Mouse (Mus musculus) spleen, postnatal 4 days (tissue): ENCODE data around the gene Mfsd8.
"Not testable (repeated sequence)": the region's sequence is repeated elsewhere in the genome, so short reads cannot be mapped to it uniquely, and the experiment has no call there.

Experiments used
- DNase-seq, 2 experiments: peaks; one replicate each; pipeline ENCODE4 v3.0.0; 2022; ENCODE audit warnings: low spot score in 2 of 2

The Mfsd8 gene

GRCm38 (mm10) chr3:40846473-40846956, at the start of gene Mfsd8:
Gene Mfsd8, minus strand, starts transcription at chr3:40846886.
- DNase-seq = peak; percentile 95 to 96

GRCm38 (mm10) chr3:40894336-40894735, 47.6 kb upstream of the Mfsd8 start:
- peak; percentile 19 to 71 for DNase-seq

- peak; percentile 98 to 99 for DNase-seq
Measured at GRCm38 (mm10) chr3:40893816-40894258, 47.2 kb upstream of the Mfsd8 start.

GRCm38 (mm10) chr3:40853123-40853738, 6.5 kb upstream of the Mfsd8 start:
- not testable (repeated sequence) for DNase-seq

- not testable (repeated sequence) for DNase-seq
Measured at GRCm38 (mm10) chr3:40847936-40848335, 1.2 kb upstream of the Mfsd8 start.

- peak; percentile 56 to 77 for DNase-seq
Measured at GRCm38 (mm10) chr3:40847018-40847417, 332 bp upstream of the Mfsd8 start.

- not testable (repeated sequence) for DNase-seq
Measured at GRCm38 (mm10) chr3:40846957-40847017, 101 bp upstream of the Mfsd8 start, which contains the start of gene Abhd18. Gene Abhd18, plus strand, starts transcription at chr3:40846970.

- not testable (repeated sequence) for DNase-seq
Measured at GRCm38 (mm10) chr3:40845521-40845920, 1.2 kb downstream of the Mfsd8 start.

GRCm38 (mm10) chr3:40813275-40813674, 33.4 kb downstream of the Mfsd8 start:
- DNase-seq = no peak

- no peak for DNase-seq
Measured at GRCm38 (mm10) chr3:40809894-40810293, 36.8 kb downstream of the Mfsd8 start.

- no peak for DNase-seq
Measured at GRCm38 (mm10) chr3:40808686-40809085, 38.0 kb downstream of the Mfsd8 start.

GRCm38 (mm10) chr3:40806871-40807270, 39.8 kb downstream of the Mfsd8 start:
- DNase-seq = no peak

- DNase-seq = peak; percentile 78 to 88
Measured at GRCm38 (mm10) chr3:40800373-40800823, 46.3 kb downstream of the Mfsd8 start.

- DNase-seq = peak; percentile 96 to 99
Measured at GRCm38 (mm10) chr3:40799530-40800372, 46.9 kb downstream of the Mfsd8 start, which contains the start of gene Plk4. Gene Plk4, plus strand, starts transcription at chr3:40800019.

GRCm38 (mm10) chr3:40798500-40798899, 48.2 kb downstream of the Mfsd8 start:
- DNase-seq = peak; percentile 73 to 79

- DNase-seq = no peak
Measured at GRCm38 (mm10) chr3:40798054-40798453, 48.6 kb downstream of the Mfsd8 start.

- DNase-seq = no peak
Measured at GRCm38 (mm10) chr3:40793783-40794182, 52.9 kb downstream of the Mfsd8 start.
